Mouse (Mus musculus): ENCODE data around the gene Gtf3c1.

The Gtf3c1 gene

GRCm38 (mm10) chr7:125615453-125615852 is 92.1 kb downstream of the Gtf3c1 start:
- no peak for DNase-seq

- DNase-seq, result no peak
Measured at GRCm38 (mm10) chr7:125613579-125613978, 94.0 kb downstream of the Gtf3c1 start.

DNA sequence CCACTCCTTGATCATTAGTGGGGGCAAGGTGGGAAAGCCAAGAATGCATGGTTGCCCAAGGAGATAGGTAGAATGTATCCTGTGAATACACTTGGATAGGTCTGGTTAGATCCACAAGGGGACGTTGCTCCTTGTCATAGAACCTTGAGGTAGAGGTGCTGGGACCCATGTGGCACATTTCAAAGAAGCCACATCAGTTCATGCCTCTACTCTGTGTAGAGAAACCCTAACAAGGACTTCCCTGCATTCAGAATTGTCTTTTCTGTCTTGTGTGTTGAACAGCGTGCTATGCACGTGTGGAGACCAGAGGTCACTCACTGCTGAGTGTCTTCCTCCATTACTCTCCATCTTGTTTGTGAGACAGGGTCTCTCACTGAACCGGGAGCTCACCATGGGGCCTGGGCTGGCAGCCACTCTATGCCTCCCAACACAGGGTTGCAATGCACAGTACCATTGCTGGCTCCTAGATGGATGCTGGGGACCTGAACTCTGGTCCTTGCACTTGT is 99.3 kb downstream of the Gtf3c1 start:
- no peak for DNase-seq

- no peak for DNase-seq
Measured at GRCm38 (mm10) chr7:125607384-125608182, 100.0 kb downstream of the Gtf3c1 start.

GRCm38 (mm10) chr7:125606265-125607164 is 101.1 kb downstream of the Gtf3c1 start:
- no peak for DNase-seq

GRCm38 (mm10) chr7:125605725-125606139 is 101.8 kb downstream of the Gtf3c1 start:
- DNase-seq, result no peak

GRCm38 (mm10) chr7:125604362-125605319 is 102.9 kb downstream of the Gtf3c1 start:
- no peak for DNase-seq

- DNase-seq, result no peak
Measured at GRCm38 (mm10) chr7:125603185-125603631, 104.4 kb downstream of the Gtf3c1 start, which contains the start of gene Il21r. Il21r (plus strand) TSS chr7:125603429.

DNA sequence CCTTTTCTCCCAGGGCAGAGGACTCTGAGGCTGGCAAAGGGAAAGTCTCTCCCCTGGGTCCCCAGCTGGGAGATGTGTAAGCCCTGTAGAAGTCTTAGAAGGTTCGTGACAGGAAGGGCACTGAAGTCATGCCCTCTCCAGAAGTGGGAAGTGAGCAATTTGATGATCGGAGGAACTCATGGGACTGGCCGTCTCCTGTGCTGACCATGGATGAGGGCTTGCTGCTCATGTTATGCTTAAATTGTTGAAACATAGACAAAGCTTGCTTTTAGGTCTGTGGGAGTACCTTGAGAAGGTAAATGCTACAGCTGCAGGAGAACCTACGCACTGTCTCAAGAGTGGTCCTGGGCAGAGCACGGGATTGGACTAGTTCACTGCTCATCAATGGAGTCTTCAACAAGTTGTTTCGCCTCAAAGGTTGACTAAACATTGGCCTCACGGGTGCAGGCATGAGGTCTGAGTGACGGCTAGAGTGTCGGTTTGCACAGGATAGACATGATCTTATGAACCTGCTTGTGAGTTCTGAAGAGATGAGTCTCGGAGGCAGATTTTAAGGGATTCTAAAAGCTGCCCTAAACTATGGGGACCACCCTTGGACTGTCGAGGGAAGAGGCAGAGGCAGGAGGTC is 105.6 kb downstream of the Gtf3c1 start:
- no peak for DNase-seq

GRCm38 (mm10) chr7:125601280-125601670 is 106.3 kb downstream of the Gtf3c1 start:
- no peak for DNase-seq

DNA sequence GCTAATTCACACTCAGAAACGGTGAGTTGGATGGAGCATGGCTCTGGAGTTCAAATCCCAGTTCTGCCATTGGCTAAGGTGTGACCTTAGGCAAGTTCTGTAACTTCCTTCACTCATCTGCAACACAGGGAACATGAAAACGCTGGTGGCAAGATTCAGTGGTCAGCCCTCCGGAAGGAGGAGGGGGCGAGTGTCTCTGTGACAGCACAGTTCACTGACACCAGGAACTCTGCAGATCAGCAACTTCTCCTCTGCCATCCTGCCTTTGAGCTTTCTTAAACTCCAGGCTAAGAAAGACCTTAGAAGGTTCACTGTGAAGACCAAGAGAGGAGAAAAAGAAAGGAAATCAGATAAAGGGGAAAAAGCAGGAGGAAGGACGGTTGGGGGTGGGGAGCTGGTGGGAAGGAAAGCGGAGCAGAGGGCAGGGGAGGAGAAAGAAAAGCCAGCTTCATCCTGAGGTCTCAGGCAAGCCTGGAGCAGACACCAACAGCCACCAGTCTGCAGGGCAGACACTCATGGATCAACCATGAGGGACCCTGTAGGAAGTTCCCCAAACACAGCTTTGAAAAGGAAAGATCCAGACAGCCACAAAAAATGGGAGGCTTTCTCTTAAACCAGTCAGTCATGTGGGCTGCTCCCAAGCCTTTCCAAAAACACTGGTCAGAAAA is 106.8 kb downstream of the Gtf3c1 start:
- DNase-seq, result no peak

DNA sequence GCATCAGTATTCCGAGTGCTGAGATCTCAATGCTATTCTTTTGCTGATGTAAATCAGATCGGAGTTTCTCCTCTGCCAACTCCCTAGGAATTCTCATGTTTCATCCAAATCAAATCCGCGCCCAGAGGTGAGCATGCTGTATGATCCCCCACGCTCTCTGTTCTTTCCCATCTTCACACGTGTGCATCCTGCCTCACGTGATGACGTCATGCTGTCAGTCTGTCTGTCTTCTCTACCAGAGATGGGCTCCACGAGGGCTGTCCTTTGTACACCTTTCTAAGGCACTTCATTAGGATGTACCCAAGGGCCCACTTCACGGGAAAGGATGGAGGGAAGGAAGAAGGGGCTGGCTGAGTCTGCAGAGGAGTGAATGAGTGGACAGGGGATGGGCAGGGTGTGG is 107.4 kb downstream of the Gtf3c1 start:
- no peak for DNase-seq

GRCm38 (mm10) chr7:125599373-125599973 is 108.1 kb downstream of the Gtf3c1 start:
- no peak for DNase-seq

- no peak for DNase-seq
Measured at GRCm38 (mm10) chr7:125597516-125598347, 109.8 kb downstream of the Gtf3c1 start.

DNA sequence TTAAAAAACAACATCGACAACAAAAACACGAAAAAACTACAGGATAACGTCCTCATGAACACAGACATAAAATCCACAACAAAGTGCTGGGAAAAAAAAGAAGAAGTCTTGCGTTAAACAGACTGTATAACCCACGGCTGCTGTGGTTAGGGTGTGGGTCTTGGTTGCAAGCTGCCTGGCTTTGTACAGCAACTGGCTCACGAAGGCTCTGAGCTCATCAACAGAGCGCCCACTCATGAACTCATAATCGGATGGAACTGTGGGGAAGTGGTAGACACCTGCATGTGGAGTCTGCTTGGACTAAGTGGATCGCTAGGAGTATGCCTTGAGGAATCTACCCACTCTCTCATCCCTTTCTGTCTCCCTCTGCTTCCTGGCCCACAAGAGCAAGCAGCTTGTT is 110.5 kb downstream of the Gtf3c1 start:
- DNase-seq, result no peak

DNA sequence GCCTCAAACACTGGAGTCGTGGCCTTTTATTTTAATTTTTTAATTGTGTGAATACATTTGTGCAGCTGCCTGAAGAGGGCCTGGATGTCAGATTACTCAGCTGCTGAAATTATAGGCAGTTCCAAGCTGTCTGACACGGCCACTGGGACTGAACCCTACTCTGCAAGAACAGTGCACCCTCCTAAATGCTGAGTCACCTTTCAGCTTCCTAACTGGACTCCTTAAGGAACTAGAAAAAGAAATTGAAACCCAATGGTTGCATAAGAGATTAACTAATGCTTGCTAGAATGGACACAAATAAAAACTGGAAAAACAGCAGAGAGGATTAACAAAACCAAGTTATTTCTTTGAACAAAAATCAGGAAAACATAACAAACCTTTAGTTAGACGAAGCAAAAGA is 111.2 kb downstream of the Gtf3c1 start:
- DNase-seq, result no peak

GRCm38 (mm10) chr7:125593831-125594230 is 113.7 kb downstream of the Gtf3c1 start:
- no peak for DNase-seq

Measured in kidney, postnatal 25 days (tissue).